Mouse (Mus musculus): ENCODE results near the gene Tnfrsf1a.

DNA sequence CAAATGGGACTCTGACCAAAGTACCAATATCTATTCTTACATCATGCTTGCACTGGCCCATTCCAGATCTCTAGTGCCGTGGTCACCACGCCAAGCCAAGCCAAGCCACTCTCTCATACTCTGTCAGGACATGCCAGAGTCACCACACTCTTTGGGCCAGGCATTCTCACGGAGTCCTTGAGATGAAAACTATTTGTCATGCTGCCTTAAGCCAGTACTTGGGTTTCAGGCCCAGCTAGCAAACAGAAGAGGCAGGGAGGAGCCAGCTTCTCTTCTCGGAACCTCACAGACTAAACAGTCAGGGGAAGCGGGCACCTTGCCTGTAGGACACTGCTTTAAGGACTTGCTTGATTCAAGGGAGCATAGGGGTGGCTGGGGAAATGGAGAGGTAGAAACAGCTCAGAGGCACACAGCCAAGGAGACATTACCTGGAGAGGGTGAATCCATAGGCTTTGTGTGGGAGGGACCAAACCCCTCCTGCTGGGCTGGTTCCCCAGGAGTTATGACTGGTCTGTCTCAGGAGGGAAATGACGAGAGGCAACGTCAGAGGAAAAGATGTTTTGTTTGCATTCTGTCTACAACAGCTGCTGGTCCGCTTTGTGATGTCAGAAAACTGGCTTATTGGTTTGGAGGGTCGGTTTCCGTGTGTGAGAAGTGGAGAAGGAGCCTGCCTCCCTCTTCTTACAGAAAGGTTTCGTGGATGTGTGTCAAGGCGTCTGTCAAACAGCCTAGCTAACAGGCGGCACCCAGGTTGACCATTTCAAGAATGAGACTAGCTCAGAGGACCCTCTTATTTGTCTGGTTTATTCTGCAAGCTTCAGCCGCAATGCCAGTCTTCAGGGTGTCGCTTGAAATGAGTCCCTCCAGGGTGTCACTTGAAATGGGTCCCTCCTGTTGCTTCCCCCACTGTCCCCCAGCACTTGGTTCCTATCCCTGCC is 29.9 kb upstream of the Tnfrsf1a start:
- no peak for TF ChIP-seq GATA1 (IDR thresholded peaks at IDR 0.05; ENCODE audit: low read length)
- TF ChIP-seq TAL1 (IDR thresholded peaks at IDR 0.05; ENCODE audit: low read length) = no peak

Data from erythroblast, embryonic 14.5 days (primary cell).